Mouse (Mus musculus): ENCODE data around the gene Gm20388. TPM values are rescaled to one million over a fixed set of nuclear protein-coding genes. Genes with fewer than 3 reads are reported as not detected.

Gm20388 gene
- total RNA-seq, 2 experiments from 2014 or later, result 1.3 to 8.5 TPM

- DNase-seq (ENCODE audit: low spot score in 2 of 2), result no peak
Observed at GRCm38 (mm10) chr8:124283644-124284332, 4373.1 kb downstream of the Gm20388 start.

GRCm38 (mm10) chr8:124284333-124284711, 4373.7 kb downstream of the Gm20388 start:
- DNase-seq (ENCODE audit: low spot score in 2 of 2), result no peak

- no peak for DNase-seq (ENCODE audit: low spot score in 2 of 2)
Observed at GRCm38 (mm10) chr8:124284984-124285576, 4374.4 kb downstream of the Gm20388 start.

DNA sequence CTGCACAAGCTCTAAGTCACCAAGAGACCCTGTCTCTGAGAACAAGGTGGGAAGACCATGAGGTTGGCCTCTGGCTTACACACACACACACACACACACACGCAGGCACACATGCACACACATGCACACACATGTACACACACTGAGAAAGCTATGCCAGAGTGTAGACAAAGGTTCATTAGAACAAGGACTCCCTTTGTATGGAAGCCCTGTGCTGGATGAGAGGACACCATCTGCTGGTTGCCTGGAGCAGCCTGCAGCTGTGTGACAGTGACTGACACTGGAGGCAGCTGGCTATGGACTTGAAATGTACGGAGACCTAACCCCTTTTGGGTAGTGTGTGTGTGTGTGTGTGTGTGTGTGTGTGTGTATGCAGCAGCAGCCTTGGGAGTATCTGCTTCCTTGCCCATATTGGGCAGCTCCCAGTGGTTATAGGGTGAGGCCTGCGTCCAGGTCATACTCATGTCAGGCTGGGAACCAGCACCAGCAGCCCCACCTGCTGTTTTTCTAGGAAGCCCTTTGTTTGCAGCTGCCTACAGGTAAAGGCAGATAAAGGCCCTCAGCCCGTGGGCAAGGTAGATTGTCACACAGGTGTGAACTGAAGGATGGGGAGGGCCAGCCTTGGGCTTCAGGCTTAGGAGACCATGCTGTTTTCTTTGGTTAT, 4376.0 kb downstream of the Gm20388 start:
- DNase-seq (ENCODE audit: low spot score in 2 of 2), result no peak

DNA sequence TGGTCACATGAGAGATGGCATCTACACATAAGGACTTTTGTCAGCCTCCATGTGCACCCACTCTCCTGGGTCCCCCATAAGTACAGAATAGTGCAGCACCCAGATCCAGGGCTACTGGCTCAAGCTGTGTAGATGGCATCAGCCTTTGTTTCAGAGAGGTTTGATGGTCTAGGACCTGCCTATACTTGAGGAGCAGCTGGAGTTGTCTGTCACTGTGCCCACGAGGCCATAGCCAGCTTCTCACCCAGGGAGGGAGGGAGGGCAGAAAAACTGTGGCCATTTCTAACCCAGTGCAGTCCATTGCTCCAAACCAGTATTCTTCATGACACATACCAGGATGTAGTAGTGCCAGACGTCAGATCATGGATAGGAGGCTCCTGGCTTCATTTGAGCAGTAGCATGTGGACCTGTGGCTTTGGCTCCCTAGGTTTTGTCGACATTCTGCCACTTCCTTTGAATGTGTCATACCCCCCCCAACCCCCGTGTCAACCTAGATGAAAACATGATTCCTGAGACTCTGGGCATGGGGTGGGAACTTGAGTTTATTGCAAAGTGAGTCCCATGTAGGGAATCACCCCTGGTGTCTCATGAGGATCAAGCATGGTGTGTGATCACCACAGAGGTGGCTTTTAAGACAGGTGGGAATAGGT, 4377.7 kb downstream of the Gm20388 start:
- DNase-seq (ENCODE audit: low spot score in 2 of 2), result no peak

DNA sequence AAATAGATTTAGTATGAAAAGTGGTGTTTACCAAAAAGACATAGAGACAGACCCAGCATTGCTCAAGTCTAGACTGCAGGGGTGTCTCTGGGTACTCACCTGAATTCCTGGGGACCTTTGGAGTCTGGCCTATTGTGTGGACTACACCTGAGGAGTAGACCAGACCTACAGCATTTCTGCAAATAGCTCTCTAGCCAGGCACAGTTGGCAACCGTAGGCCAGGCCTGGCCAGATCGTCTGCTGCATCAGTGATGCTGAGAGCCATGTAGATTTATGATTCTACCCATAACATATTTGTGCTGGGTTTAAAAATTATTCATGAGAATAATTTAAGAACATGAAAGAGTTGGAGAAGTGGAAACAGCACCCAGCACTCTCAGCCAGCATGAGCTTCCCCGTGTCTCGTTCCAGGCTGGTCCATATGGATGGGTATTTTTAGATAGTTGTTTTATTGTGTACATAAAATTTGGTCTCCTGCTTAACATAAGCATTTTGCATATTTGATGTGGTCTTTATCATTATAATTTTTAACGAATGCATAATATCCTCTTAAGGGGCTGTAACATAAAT, 4378.9 kb downstream of the Gm20388 start:
- DNase-seq (ENCODE audit: low spot score in 2 of 2), result no peak

DNA sequence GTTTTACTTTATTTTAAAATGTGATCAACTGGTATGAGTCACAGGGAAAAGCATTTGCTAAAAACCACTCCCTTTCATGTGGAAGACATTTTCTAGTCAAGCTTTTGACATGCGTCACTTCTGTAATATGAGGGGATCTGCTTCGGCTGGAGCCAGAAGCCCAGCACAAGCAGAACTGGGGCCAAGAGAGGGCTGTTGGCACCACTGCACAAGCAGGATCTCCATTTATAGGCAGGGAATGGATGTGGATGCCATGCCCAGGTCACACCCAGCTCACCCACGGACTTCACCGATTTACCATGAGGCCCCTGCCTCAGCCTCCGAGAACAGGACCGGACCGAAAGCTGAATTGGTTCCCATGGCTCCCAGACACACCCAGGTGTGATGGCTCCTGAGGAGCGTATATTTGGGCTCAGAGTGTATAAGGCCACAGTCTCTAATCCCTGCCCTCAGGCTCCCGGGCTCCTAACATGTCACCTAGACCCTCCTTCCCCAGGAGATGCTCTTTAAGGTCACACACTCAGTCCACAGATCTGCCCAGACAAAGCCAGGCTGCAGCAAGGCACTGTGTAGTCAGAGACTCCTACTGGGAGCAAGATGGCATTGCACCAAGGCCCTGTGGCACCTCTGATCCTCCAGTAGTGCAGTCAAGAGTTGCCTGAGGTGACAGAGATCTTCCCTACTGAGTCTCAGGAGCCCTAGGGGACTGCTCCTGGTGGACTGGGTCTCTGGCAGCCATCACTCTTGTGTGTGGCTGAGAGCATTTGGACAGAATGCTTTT, 4380.5 kb downstream of the Gm20388 start:
- DNase-seq (ENCODE audit: low spot score in 2 of 2), result no peak

- no peak for DNase-seq (ENCODE audit: low spot score in 2 of 2)
Observed at GRCm38 (mm10) chr8:124291693-124292092, 4381.1 kb downstream of the Gm20388 start.

DNA sequence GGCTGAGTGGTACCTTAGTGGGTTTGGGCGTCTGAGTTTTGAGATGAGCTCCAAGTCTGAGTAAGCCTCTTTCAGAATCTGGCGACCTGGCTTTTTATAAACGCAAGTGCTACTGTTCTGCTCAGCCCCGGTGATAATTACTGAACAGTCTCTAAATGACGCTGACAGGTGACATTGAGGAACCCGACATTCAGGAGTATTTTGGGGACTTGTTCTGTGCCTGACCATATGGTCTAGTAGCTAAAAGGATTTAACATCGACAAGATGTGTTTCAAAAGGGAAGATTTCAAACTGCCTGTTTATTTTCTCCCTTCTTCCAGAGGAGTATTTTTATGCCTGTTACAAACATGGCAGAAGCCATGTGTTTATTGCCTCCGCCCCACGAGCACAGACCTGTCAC, 4382.3 kb downstream of the Gm20388 start:
- no peak for DNase-seq (ENCODE audit: low spot score in 2 of 2)

- no peak for DNase-seq (ENCODE audit: low spot score in 2 of 2)
Observed at GRCm38 (mm10) chr8:124294425-124294824, 4383.8 kb downstream of the Gm20388 start.

DNA sequence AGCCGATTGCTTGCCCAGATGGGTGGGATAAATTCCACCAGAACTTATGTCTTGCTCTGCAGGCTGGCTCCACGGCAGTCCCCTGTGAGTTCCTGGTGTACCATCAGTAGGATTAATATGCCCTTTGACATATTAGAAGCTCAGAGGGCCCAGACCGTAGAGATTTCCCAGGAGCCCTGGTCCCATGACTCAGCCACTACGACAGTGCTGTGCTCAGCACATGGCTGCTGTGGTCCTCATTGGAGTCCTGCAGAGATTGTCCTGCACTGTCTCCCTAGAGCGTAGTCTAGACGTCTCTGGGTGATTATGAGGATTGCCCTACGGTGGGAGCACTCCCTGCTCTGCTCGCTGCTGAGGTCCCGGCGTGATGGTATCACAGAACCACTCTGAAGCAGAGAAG, 4384.3 kb downstream of the Gm20388 start:
- DNase-seq (ENCODE audit: low spot score in 2 of 2), result no peak

DNA sequence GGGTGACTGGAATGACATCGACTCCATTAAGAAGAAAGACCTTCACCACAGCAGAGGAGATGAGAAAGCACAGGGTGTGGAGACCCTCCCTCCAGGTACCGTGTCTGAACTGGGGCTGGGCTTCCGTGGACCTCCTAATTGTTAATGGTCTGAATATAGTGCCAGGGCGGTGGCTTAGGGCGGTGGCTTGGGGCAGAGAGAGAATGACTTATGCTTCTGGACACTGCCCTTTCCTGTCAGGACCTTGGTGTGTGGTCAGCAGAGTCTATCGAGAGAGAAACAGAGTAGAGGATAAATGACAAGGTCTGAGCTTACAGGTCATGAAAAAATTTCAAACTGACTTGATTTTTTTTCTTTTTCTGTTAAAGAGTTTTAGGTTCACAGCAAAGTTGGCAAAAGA, 4384.7 kb downstream of the Gm20388 start:
- DNase-seq (ENCODE audit: low spot score in 2 of 2), result no peak

DNA sequence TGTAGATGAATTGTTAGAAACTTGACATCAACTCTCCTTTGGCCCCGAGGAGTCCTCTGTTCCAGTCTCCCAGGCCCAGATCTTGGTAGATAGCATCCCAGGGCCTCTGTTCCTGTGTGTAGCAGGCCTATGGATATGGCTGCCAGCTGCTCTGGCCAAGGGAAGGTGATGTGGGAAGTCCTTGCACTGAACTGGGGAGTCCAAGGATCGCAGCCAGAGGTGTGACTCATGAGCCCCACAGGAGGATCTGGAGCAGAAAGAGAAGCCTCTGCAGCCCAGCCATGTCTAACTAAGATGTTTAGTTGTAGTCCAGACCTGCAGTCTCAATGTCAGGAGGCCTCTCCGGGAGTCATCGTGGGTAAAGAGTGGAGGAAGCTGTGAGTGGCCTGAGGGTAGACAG, 4390.9 kb downstream of the Gm20388 start:
- no peak for DNase-seq (ENCODE audit: low spot score in 2 of 2)

DNA sequence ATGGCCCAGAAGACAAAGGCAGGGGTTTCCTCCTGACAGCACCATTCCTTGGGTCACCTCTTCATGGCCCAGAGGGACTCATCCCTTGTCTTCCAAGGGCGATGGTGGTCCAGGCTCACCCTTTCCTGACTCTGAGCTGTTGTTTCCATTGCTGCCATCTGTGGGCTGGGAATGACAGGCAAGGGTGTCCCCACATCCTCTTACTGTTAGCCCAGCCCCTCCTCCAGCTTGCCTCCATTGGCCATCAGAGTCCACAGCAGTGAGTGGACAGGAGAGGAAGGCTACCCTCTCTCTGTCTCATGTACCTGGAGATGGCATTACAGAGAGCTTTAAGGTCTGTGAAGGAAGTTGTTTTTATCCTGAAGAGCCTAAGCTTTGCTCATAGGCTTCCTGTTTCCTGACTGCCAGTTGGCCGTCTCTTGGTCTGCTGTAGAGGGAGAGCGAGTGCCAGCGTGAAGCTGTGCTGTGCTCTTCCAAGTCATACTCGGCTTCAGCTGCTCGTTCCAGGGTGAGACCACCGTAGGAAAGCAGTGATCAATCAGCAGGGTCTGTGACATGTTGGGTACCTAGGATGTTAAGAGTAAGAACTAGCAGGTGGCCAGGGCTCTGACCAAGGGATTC, 4391.4 kb downstream of the Gm20388 start:
- no peak for DNase-seq (ENCODE audit: low spot score in 2 of 2)

- DNase-seq (ENCODE audit: low spot score in 2 of 2), result no peak
Observed at GRCm38 (mm10) chr8:124303211-124303902, 4392.7 kb downstream of the Gm20388 start.

DNA sequence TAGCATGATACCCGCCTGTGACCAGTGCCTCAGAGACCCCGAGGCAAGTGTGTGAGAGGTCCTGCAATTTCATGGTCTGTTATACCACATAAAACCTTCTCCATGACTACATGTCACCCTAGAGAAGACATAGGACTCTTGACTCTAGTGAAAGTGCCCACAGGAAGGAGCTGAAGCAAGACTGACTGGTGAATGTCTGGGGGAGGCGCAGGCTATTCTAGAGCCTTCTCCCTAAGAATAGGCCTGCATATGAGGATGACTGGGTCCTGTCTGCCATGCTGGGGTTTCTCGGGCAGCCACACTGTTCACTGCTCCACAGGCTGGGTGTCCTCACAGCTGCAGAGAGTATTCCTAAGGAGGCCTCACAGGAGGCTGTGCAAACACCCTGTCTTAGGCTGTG, 4393.5 kb downstream of the Gm20388 start:
- DNase-seq (ENCODE audit: low spot score in 2 of 2), result no peak

GRCm38 (mm10) chr8:124306574-124306973, 4395.9 kb downstream of the Gm20388 start:
- DNase-seq (ENCODE audit: low spot score in 2 of 2), result no peak

- DNase-seq (ENCODE audit: low spot score in 2 of 2), result no peak
Observed at GRCm38 (mm10) chr8:124307700-124308099, 4397.1 kb downstream of the Gm20388 start.

DNA sequence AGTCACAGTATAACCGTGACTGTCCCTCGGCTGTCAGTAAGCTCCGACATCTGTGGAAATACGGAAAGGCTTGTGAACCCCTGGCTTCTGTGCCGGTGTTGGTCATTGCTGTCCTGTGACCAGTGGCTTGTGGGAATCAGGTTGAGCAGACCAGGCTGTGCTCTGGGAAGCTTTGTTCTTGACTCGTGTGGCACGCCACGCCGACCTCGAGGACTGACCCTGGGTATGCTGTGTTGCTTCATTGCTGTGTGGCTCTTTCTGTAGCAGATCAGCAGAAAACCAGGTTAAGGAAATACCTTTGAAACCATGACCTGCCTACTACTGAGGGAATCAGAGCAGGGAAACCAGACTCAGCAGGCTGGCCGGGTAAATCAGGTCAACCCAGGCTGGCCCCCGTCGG, 4399.9 kb downstream of the Gm20388 start:
- no peak for DNase-seq (ENCODE audit: low spot score in 2 of 2)

GRCm38 (mm10) chr8:124311111-124311510, 4400.5 kb downstream of the Gm20388 start:
- no peak for DNase-seq (ENCODE audit: low spot score in 2 of 2)

All from adrenal gland, adult 18-20 months (tissue).